Mouse (Mus musculus): ENCODE results near the gene 1110002E22Rik. TPM values are rescaled to one million over a fixed set of nuclear protein-coding genes. Genes with fewer than 3 reads are reported as not detected.
A peak's percentile ranks its signal among the peaks of the same experiment; 100 is the strongest.

Gene 1110002E22Rik
- polyA plus RNA-seq, 1 experiment from 2014 or later = 0.10 TPM

DNA sequence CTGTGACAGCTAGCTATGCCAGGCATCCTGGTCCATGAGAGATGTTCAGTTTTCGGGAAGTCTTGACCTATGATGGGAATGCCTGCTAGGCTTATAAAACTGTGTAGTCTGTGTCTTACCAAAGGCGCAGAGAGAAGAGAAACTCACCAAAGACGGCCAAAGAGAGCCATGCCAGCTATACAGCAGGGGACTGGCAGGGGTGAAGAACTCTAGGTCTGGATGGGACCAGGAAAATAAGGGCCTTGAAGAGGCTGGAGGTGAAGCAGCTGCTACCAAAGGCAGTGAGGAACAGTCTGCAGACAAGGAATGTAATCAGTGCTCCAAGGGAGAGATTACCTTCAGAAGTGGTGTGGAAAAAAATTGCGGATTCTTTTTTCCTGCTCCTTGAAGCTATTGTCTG is 19.0 kb downstream of the 1110002E22Rik start:
- no peak overlapping the region for H3K9ac ChIP-seq
- no peak overlapping the region for H3K4me2 ChIP-seq
- H3K36me3 ChIP-seq = no peaks in the 10 kb centered on the region
- H3K4me1 ChIP-seq = no peaks in the 10 kb centered on the region
- H3K4me3 ChIP-seq (replicated peaks) = no peak overlapping the region
- H3K27me3 ChIP-seq (replicated peaks) = no peaks in the 10 kb centered on the region
- H3K9me3 ChIP-seq = no peaks in the 10 kb centered on the region
- 79% methylated on average over 4 of the region's 4 CpGs for WGBS
- no peak overlapping the region for H3K27ac ChIP-seq
- ATAC-seq (ENCODE audit: insufficient read depth, low FRiP score, low read depth) = no peak

DNA sequence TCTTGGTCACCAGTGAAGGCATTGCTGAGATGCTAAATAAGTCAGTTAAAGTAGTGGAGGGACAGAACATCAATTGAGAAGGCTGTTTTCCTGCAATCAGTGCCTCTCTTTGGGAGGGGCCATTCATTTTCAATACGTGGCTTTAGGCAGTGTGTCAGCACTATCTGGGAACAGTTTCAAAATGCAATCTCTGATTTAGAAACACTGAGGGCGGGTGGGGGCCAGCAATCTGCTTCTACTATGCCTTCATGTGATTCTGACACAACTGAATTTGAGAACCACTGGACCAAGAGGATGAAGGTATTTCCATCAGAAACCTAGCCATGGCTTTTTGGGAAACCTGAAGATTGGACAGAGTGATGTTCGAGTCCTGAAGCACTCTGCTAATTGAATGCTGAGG is 30.4 kb downstream of the 1110002E22Rik start:
- Histone ChIP-seq H3K27ac (no peak overlapping the region), H3K9ac (no peak overlapping the region), H3K4me2 (no peak overlapping the region), H3K27me3 (replicated peaks) (no peaks in the 10 kb centered on the region), H3K4me1 (no peaks in the 10 kb centered on the region), H3K9me3 (no peaks in the 10 kb centered on the region), H3K4me3 (replicated peaks) (no peak overlapping the region), H3K36me3 (no peaks in the 10 kb centered on the region)
- ATAC-seq (ENCODE audit: insufficient read depth, low FRiP score, low read depth) = no peak
- 62% methylated on average over 3 of the region's 3 CpGs for WGBS

DNA sequence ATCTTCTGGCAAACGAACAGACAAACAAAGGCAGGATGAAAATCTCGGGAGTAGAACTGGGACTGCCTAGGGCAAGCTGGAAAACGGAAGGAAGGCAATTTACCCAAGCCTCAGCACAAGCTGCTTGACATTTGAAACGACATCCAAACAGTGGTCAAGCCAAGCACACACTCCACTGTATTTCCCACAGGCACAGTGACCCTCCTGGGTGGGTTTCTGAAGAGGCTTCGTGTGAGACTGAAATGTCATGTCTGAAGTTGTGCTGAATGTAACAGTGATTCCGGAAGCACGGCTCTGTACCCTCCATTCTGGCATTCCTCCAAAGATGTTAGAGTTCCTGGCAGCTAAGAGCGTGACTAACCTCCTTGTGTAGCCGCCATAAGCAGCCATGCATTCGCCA is 30.9 kb downstream of the 1110002E22Rik start:
- Histone ChIP-seq H3K9me3 (no peaks in the 10 kb centered on the region), H3K36me3 (no peaks in the 10 kb centered on the region), H3K27ac (no peak overlapping the region), H3K4me2 (no peak overlapping the region), H3K9ac (no peak overlapping the region), H3K27me3 (replicated peaks) (no peaks in the 10 kb centered on the region), H3K4me3 (replicated peaks) (no peak overlapping the region), H3K4me1 (no peaks in the 10 kb centered on the region)
- ATAC-seq (ENCODE audit: insufficient read depth, low FRiP score, low read depth) = no peak
- WGBS = 67% methylated on average over 10 of the region's 10 CpGs

DNA sequence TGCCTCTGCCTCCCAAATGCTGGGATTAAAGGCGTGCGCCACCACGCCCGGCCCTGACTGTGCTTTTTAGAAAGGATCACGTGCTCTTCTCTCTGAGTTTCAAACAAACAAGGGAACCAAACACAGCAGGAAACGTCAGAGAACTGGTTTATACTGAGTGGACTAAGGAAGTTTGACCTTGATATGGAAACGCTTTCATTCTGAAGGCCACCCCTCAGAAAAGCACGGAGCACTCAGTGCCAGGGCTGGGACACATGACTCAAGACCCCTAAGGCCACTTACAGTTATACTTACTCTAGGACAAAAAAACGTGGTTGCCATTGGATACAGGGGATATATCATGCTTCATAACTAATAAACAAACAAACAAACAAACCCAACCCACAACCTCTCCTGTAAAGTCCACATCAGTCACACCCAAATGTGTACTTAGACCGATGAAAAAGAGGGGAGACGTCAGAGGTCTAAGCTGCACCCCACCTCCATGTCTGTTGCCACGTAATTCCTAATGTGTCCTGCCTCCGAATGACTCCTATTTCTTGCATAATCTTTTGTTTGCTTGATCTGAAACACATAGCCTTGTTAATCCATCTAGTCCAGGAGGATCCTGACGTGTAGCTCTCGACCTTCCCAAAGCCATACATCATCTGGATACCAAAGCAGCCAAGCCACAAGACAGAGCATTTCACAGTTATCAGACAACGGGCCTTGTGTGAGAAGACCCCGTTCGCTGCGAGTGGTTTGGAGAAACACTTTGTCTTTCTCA is 31.6 kb downstream of the 1110002E22Rik start:
- no peak overlapping the region for H3K27ac ChIP-seq
- ATAC-seq (ENCODE audit: insufficient read depth, low FRiP score, low read depth) = no peak

GRCm38 (mm10) chr3:138097718-138098117 is 32.9 kb downstream of the 1110002E22Rik start:
- no peak overlapping the region for H3K27ac ChIP-seq

More for the DNA sequence above, 31.6 kb downstream of the 1110002E22Rik start:
- Histone ChIP-seq H3K27me3 (replicated peaks) (no peaks in the 10 kb centered on the region), H3K9me3 (no peaks in the 10 kb centered on the region), H3K4me3 (replicated peaks) (no peak overlapping the region), H3K9ac (no peak overlapping the region), H3K4me1 (no peaks in the 10 kb centered on the region), H3K4me2 (no peak overlapping the region), H3K36me3 (no peaks in the 10 kb centered on the region)
- 76% methylated on average over 19 of the region's 19 CpGs for WGBS

GRCm38 (mm10) chr3:138101936-138102335 is 37.1 kb downstream of the 1110002E22Rik start:
- Histone ChIP-seq H3K4me3 (replicated peaks) (no peak overlapping the region), H3K9ac (no peak overlapping the region), H3K4me2 (no peak overlapping the region), H3K27ac (no peak overlapping the region), H3K9me3 (no peaks in the 10 kb centered on the region; the same call in 1 of the 2 replicates), H3K4me1 (no peaks in the 10 kb centered on the region), H3K36me3 (no peaks in the 10 kb centered on the region), H3K27me3 (replicated peaks) (no peaks in the 10 kb centered on the region)
- WGBS = 88% methylated on average over 4 of the region's 4 CpGs
- no peak for ATAC-seq (ENCODE audit: insufficient read depth, low FRiP score, low read depth)

More at GRCm38 (mm10) chr3:138097718-138098117, 32.9 kb downstream of the 1110002E22Rik start:
- H3K27me3 ChIP-seq (replicated peaks) = no peaks in the 10 kb centered on the region
- H3K9me3 ChIP-seq = no peaks in the 10 kb centered on the region
- WGBS = 66% methylated on average over 1 of the region's 1 CpGs
- H3K36me3 ChIP-seq = no peaks in the 10 kb centered on the region
- no peak overlapping the region for H3K4me2 ChIP-seq
- H3K4me3 ChIP-seq (replicated peaks) = no peak overlapping the region
- ATAC-seq (ENCODE audit: insufficient read depth, low FRiP score, low read depth) = peak; percentile 39
- H3K9ac ChIP-seq = no peak overlapping the region
- no peaks in the 10 kb centered on the region for H3K4me1 ChIP-seq

DNA sequence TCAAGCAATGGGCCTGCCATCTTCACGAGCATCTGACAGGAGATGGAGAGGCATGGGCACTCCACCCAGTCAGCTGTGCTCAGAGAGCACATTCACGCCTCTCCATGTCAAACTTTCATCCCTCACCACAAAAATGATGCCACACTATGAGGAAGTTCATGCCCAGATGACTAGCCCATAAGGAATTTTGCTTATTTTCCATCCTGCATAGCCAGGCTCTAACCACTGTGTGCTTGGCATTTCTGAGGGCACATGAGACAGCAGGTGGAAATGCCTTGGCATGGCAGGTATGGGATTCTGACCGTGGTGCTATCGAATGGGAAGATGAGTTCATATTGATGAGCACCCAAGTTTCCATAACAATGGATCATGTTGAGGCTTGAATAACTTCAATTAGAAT is 38.8 kb downstream of the 1110002E22Rik start:
- WGBS = 89% methylated on average over 4 of the region's 4 CpGs
- no peaks in the 10 kb centered on the region for H3K4me1 ChIP-seq
- no peaks in the 10 kb centered on the region for H3K36me3 ChIP-seq

GRCm38 (mm10) chr3:138105056-138105455 is 40.2 kb downstream of the 1110002E22Rik start:
- ATAC-seq (ENCODE audit: insufficient read depth, low FRiP score, low read depth) = no peak
- WGBS = 73% methylated on average over 5 of the region's 5 CpGs
- Histone ChIP-seq H3K9me3 (no peaks in the 10 kb centered on the region; the same call in 1 of the 2 replicates), H3K36me3 (no peaks in the 10 kb centered on the region), H3K27me3 (replicated peaks) (no peaks in the 10 kb centered on the region), H3K4me1 (no peaks in the 10 kb centered on the region), H3K9ac (no peak overlapping the region), H3K4me2 (no peak overlapping the region), H3K4me3 (replicated peaks) (no peak overlapping the region), H3K27ac (no peak overlapping the region)

More for the DNA sequence above, 38.8 kb downstream of the 1110002E22Rik start:
- Histone ChIP-seq H3K27me3 (replicated peaks) (no peaks in the 10 kb centered on the region), H3K9ac (no peak overlapping the region), H3K4me3 (replicated peaks) (no peak overlapping the region), H3K9me3 (no peaks in the 10 kb centered on the region; the same call in 1 of the 2 replicates), H3K27ac (no peak overlapping the region), H3K4me2 (no peak overlapping the region)
- no peak for ATAC-seq (ENCODE audit: insufficient read depth, low FRiP score, low read depth)

GRCm38 (mm10) chr3:138106887-138107286 is 42.0 kb downstream of the 1110002E22Rik start:
- no peak overlapping the region for H3K4me2 ChIP-seq
- H3K27me3 ChIP-seq (replicated peaks) = no peaks in the 10 kb centered on the region
- H3K9ac ChIP-seq = no peak overlapping the region
- 88% methylated on average over 10 of the region's 10 CpGs for WGBS
- no peak for ATAC-seq (ENCODE audit: insufficient read depth, low FRiP score, low read depth)
- no peaks in the 10 kb centered on the region; the same call in 1 of the 2 replicates for H3K9me3 ChIP-seq
- H3K36me3 ChIP-seq = no peaks in the 10 kb centered on the region
- no peaks in the 10 kb centered on the region for H3K4me1 ChIP-seq
- H3K4me3 ChIP-seq (replicated peaks) = no peak overlapping the region
- H3K27ac ChIP-seq = no peak overlapping the region

GRCm38 (mm10) chr3:138110910-138111782 is 46.3 kb downstream of the 1110002E22Rik start:
- peak; percentile 39; the same call in 1 of the 2 replicates for ATAC-seq (ENCODE audit: insufficient read depth, low FRiP score, low read depth)
- 91% methylated on average over 19 of the region's 19 CpGs for WGBS

GRCm38 (mm10) chr3:138114106-138114505 is 49.3 kb downstream of the 1110002E22Rik start:
- H3K4me3 ChIP-seq (replicated peaks) = no peak overlapping the region
- H3K4me1 ChIP-seq = no peaks in the 10 kb centered on the region
- H3K27me3 ChIP-seq (replicated peaks) = no peaks in the 10 kb centered on the region
- no peaks in the 10 kb centered on the region for H3K36me3 ChIP-seq
- no peak overlapping the region for H3K4me2 ChIP-seq
- ATAC-seq (ENCODE audit: insufficient read depth, low FRiP score, low read depth) = no peak; the same call in 1 of the 2 replicates
- H3K9me3 ChIP-seq = no peaks in the 10 kb centered on the region
- WGBS = 86% methylated on average over 17 of the region's 17 CpGs
- no peak overlapping the region for H3K9ac ChIP-seq
- no peak overlapping the region for H3K27ac ChIP-seq

More at GRCm38 (mm10) chr3:138110910-138111782, 46.3 kb downstream of the 1110002E22Rik start:
- Histone ChIP-seq H3K4me1 (no peaks in the 10 kb centered on the region), H3K27me3 (replicated peaks) (no peaks in the 10 kb centered on the region), H3K9ac (no peak overlapping the region), H3K4me2 (no peak overlapping the region), H3K36me3 (no peaks in the 10 kb centered on the region), H3K9me3 (no peaks in the 10 kb centered on the region), H3K4me3 (replicated peaks) (no peak overlapping the region), H3K27ac (no peak overlapping the region)

DNA sequence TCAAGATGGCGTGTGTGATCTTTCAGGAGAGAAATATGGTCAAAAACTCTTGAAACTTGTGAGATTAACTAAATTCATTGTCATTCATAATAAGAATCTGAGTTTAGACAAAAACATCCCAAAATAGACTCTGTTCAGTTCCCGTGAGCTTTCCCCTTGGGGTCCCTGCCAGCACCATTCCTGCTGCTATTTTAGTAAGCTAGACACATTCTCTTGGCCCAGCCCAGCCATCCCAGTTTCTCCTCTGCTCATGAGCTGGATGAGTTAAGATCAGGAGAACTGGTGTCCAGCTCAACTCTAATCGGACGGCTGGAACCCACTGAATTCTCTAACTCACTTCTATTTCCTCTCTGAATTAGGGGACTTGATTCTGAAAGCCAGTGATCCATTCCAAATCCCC is 52.0 kb downstream of the 1110002E22Rik start:
- Histone ChIP-seq H3K9ac (no peak overlapping the region), H3K27me3 (replicated peaks) (no peaks in the 10 kb centered on the region), H3K4me1 (no peaks in the 10 kb centered on the region), H3K27ac (no peak overlapping the region), H3K4me2 (no peak overlapping the region), H3K36me3 (no peaks in the 10 kb centered on the region), H3K4me3 (replicated peaks) (no peak overlapping the region), H3K9me3 (no peaks in the 10 kb centered on the region)
- WGBS = 84% methylated on average over 4 of the region's 4 CpGs
- ATAC-seq (ENCODE audit: insufficient read depth, low FRiP score, low read depth) = no peak

All from stomach, embryonic 15.5 days (tissue).